Mouse (Mus musculus): ENCODE data around the gene Xdh. TPM values are rescaled to one million over a fixed set of nuclear protein-coding genes. Genes with fewer than 3 reads are reported as not detected.

Xdh gene
- total RNA-seq, 2 experiments from 2014 or later: 46.5 to 54.0 TPM

DNA sequence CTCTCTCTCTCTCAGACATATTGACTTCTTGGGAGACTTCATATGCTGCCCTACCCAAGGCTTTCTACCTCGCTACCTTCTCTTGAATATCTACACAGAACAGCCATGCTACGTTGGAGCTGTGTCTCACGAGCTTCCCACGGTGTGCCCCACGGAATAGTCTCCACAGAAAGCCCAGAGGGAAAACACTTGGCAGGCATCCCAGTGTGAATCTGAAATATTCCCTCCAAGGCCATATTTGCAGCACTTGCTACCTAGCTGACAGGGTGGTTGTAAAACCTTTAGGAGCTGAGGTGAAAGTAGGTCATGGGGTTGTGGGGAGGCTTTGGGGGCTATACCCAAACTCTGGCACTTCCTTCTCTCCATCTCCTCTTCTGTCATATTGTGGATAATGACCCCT, 3.1 kb downstream of the Xdh start:
- intact Hi-C loops (cut with DNase I): no loop called here
- DNase-seq: no peak

GRCm38 (mm10) chr17:73944661-73945060, 5.3 kb downstream of the Xdh start:
- intact Hi-C loops (cut with DNase I): no loop called here
- no peak for DNase-seq

- intact Hi-C loops (cut with DNase I): no loop called here
- no peak for DNase-seq
These were observed 7.6 kb downstream of the Xdh start for GRCm38 (mm10) chr17:73942268-73942962.

GRCm38 (mm10) chr17:73941816-73942215, 8.2 kb downstream of the Xdh start:
- DNase-seq: no peak
- intact Hi-C loops (cut with DNase I): no loop called here

DNA sequence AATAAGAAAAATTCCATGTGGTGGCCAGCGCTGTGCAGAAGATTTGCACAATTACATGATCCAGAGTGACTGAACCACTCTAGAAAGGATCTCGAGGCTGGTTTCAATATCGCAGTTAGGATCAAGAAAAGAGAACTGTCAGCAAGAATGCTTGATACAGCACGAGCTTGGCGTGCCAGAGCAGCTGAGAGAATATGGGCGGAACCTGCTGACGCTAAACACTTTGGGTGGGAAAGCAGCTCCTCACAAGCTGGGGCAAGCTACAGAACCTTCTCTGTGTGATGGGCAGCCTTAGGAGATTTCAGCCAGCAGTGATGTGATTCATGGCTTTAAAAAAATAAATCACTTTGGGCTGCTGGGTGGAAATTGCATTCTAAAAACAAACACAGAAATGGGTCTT, 12.9 kb downstream of the Xdh start:
- intact Hi-C loops (cut with DNase I): no loop called here
- no peak for DNase-seq

DNA sequence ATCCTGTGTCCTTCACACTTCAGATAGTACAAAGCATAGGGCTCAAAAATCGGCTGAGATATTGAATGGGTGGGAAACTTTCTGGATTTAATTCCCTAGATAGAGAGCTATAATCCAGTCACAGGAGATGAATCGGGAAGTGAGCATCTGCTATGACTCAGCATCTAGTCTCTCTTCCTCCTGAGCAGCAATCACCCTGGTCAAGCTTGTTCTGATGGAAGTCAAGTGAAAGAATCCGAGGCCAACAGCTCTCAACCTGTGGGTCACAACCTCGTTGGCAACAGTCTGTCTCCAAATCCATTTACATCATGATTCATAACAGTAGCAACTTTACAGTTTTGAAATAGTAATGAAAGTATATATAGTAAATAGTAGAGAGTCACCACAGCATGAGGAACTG, 14.8 kb downstream of the Xdh start:
- intact Hi-C loops (cut with DNase I): no loop called here
- DNase-seq: no peak

DNA sequence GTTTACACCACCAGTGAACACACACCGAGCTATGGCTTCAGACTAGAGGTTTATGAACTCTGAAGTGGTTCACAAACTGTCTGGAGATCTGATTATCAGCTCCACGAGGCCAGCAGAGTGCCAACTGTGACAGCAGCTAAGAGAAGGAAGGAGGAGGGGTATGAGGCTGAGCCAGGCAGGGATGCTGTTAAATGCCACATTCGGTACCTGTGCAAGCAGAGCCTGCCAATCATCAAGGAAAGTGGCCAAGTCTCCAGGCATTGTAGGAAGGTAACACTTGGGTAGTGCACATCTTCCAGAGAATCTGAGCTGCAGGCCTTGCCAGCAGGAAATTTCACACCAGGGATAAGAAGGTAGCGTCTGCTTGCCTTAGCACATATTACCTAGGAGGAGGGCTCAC, 15.7 kb downstream of the Xdh start:
- intact Hi-C loops (cut with DNase I): no loop called here
- DNase-seq: no peak

DNA sequence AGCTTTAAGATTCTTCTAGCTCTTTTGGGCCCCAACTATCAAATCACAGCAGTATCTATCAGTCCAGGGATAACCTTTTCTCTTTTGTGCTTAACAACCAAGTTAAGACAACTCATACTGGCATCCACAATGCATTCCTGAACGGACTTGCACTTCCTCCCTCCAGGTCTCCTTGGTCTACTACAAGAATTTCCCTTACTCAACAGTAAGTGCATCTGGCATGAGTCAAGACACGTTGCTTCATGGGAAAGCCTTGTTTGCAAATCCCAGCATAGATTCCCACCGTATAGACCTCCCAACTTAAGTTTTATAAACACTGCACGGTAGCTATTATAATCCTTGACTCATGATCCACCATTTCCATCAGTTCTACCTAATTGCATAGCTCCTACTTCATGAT, 16.4 kb downstream of the Xdh start:
- intact Hi-C loops (cut with DNase I): no loop called here
- DNase-seq: no peak

GRCm38 (mm10) chr17:73932497-73933059, 17.4 kb downstream of the Xdh start:
- no peak for DNase-seq
- intact Hi-C loops (cut with DNase I): no loop called here

- intact Hi-C loops (cut with DNase I): no loop called here
- no peak for DNase-seq
These were observed 30.5 kb downstream of the Xdh start for GRCm38 (mm10) chr17:73919520-73919919.

GRCm38 (mm10) chr17:73918944-73919381, 31.0 kb downstream of the Xdh start:
- no peak for DNase-seq
- intact Hi-C loops (cut with DNase I): no loop called here

GRCm38 (mm10) chr17:73918138-73918537, 31.9 kb downstream of the Xdh start:
- DNase-seq: no peak
- intact Hi-C loops (cut with DNase I): no loop called here

GRCm38 (mm10) chr17:73917713-73918112, 32.3 kb downstream of the Xdh start:
- DNase-seq: no peak
- intact Hi-C loops (cut with DNase I): no loop called here

DNA sequence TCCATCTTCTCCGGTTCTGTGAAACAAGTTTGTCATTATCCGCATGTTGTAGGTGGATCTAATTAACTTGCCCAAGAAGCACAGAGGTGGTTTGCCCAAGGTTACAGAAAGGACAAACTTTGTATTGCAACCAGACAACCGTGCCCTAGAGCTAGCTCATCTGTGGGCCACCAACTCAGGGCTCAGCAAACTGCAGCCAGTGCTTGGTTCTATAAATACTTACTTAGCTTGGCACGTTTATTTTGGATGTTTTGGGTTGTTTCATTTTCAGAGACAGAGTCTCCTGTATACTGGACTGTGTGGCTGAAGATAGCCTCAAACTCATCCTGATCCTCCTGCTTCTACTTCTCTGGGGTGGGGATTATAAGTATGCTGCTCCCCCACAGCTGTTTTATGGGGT, 35.3 kb downstream of the Xdh start:
- intact Hi-C loops (cut with DNase I): no loop called here
- no peak for DNase-seq

GRCm38 (mm10) chr17:73906076-73906475, 43.9 kb downstream of the Xdh start:
- DNase-seq: no peak
- intact Hi-C loops (cut with DNase I): no loop called here

GRCm38 (mm10) chr17:73905043-73905750, 44.8 kb downstream of the Xdh start:
- no peak for DNase-seq
- intact Hi-C loops (cut with DNase I): no loop called here

DNA sequence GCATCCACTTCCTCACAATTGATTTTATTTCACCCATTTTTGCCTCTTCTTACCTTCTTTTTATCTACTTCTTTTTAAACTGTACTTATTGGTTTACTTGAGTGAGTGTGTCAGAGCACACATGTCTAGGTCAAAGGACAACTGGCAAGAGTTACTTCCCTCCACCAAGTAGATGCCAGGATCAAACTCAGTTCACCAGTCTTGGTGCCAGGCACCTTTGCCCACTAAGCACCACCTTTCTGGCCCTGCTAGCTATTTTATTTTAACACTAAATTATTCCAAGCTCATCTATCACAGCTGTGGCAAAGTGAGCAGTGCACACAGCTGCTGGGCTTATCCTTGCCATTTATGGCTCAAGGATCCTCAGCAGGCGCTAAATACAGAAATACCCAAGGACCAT, 46.9 kb downstream of the Xdh start:
- no peak for DNase-seq
- intact Hi-C loops (cut with DNase I): no loop called here

DNA sequence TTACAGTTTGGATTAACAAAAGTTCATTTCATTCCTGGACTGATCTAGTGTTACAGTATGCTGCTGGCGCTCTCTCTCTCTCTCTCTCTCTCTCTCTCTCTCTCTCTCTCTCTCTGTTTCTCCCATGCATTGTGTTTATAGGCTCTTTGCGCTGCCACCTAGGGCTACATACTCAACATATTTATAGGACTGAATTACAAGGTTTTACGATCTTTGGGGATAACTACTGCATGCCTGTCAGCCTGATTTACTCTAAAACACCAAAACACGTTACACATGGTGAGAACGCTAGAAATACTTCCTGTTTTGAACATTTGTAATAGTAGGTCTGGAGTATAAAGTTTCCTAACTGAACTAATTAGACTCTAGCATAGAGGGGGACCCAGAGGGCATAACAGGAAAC, 47.8 kb downstream of the Xdh start:
- intact Hi-C loops (cut with DNase I): no loop called here
- DNase-seq: no peak

- intact Hi-C loops (cut with DNase I): loop anchor here (5.0 to 10.0 kb wide), 2 partner anchors 80 to 327 kb away; no protein-coding TSS in a partner anchor
- no peak for DNase-seq
These were observed 55.6 kb downstream of the Xdh start for GRCm38 (mm10) chr17:73894399-73894798.

DNA sequence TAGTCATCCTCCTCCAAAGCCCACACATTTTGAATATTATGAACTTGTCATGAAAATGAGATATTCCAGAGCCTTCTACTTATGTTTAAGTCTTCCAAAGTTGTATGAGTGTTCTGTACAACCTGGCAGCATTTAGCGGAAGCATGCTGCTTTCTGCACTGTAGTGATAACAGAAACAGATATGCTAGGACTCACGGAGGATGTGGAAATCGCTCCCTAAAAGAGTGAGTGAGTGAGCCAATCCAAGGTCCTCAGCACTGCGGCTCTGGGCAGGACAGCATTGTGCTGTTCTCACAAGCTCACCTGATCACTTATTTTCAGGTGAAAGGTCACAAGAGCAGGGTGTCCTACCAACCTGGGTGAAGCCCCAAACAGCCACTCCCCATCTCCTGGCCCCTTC, 56.2 kb downstream of the Xdh start:
- no peak for DNase-seq
- intact Hi-C loops (cut with DNase I): loop anchor here (5.0 to 10.0 kb wide), 2 partner anchors 81 to 327 kb away; no protein-coding TSS in a partner anchor

DNA sequence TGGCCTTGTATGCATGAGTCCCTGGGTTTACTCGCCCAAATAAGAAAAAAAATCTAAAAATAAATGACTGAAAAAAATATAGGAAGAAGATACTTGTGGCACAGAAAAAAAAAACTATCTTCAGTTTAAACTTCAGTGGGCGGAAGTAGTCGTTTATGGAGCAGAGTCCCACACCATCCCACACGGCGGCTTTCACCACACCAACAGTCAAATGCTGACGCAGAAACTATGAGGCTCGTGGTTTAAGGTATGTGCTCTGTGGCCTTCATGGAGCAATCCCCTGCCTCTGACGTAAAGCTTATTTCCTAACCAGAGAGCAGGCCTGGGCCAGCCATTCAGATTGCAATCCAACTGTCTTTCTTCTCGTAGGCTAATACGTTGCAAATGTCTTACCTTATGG, 56.8 kb downstream of the Xdh start:
- DNase-seq: no peak
- intact Hi-C loops (cut with DNase I): loop anchor here (5.0 to 10.0 kb wide), 2 partner anchors 82 to 326 kb away; no protein-coding TSS in a partner anchor

DNA sequence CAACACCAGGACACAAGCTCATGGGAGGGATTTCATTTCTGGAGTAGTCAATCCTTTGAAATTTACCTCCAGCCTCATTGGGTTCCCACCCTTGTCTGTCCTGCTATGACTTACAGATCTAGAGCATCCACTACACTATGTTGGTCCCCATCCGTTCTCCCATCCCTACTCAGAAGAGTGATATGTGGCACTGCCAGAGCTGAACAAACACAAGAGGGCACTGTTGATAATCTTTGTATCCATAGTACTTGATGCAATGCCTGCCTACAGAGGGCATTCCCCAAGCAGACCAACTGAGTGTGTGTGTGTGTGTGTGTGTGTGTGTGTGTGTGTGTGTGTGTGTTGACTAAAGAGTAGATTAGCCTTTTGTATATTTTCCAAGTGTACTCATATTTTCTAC, 58.4 kb downstream of the Xdh start:
- no peak for DNase-seq
- intact Hi-C loops (cut with DNase I): loop anchor here (5.0 to 10.0 kb wide), 2 partner anchors 83 to 324 kb away; no protein-coding TSS in a partner anchor

All from gastrocnemius, postnatal 36 days (tissue).